Mouse (Mus musculus) brain, embryonic 14.5 days (tissue): ENCODE results near the gene Rubcn. TPM values are rescaled to one million over a fixed set of nuclear protein-coding genes. Genes with fewer than 3 reads are reported as not detected.

Experiments used
- DNase-seq: peaks from one replicate; pipeline ENCODE4 v3.0.0-alpha.2; 2011; ENCODE audit warnings: low read depth
- CTCF ChIP-seq: fragments of 200-500 bp; IDR thresholded peaks from 2 replicates; pipeline ENCODE4 v1.5.1; 2012; ENCODE audit warnings: inconsistent platforms, mild to moderate bottlenecking, moderate library complexity, borderline replicate concordance; ENCODE audit not compliant: insufficient read depth, insufficient read length; ENCODE audit errors: extremely low read depth
- POLR2A ChIP-seq: fragments of 200-500 bp; IDR thresholded peaks from 2 replicates; pipeline ENCODE4 v1.6.1; 2012; ENCODE audit warnings: mild to moderate bottlenecking, inconsistent platforms, borderline replicate concordance; ENCODE audit not compliant: poor library complexity, insufficient read depth, insufficient read length, severe bottlenecking; ENCODE audit errors: extremely low read depth
- polyA plus RNA-seq: library from polyadenylated mRNA; depleted of rRNA; stranded (reverse); fragments of >200 nt; gene quantifications from 2 replicates; pipeline ENCODE4 v1.2.3, GENCODE M21; 2012

Rubcn gene
- polyA plus RNA-seq, 1 experiment: 60.1 TPM

DNA sequence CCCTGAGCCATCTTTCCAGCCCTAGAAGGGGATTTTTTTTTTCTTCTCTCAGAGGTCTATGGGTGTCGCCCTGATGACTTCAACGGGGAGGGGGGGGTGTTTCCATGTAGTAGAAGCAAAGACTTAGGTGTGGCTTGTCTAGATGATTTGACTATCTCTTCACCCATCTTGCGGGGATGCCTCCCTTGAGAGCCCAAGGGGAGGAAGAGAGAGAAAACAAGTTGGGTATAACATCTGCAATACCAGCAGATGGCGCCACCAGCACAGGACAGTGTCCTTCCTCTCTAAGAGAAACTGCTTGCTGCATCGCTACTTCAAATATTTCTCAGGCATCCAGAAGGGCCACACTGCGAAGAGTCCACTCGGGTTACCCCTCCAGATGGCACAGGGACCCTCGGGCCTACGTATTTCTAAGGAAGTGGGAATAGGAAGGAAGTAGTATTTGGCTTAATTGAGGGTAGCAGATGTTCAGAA is 64.6 kb downstream of the Rubcn start:
- no peak for TF ChIP-seq POLR2A
- peak; percentile 90 for TF ChIP-seq CTCF
- peak; percentile 95 for DNase-seq

DNA sequence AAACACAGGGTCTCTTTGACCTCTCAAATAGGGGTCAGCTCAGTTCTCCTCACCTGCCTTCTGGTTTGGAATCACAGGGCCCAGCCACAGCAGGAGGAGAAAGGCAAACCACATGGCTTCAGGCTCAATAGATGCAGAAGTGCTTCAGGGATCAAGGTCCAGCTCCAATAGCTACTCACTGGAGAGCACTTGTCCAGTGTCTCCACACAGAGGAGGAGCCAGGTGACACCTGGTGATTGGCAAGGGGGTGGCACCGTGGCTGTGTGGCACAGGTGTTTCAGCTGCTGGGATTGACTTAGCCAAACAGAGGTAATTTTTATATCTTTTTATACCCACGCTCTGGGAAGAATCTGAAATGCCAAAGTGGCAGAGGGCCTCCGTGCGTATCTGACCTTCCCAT is 67.2 kb downstream of the Rubcn start, which contains the start of gene Smbd1:
Gene Smbd1 (minus strand): TSS at position 157 of the 400 bp plus-strand sequence.
- no peak for DNase-seq
- TF ChIP-seq POLR2A (no peak), CTCF (no peak)

DNA sequence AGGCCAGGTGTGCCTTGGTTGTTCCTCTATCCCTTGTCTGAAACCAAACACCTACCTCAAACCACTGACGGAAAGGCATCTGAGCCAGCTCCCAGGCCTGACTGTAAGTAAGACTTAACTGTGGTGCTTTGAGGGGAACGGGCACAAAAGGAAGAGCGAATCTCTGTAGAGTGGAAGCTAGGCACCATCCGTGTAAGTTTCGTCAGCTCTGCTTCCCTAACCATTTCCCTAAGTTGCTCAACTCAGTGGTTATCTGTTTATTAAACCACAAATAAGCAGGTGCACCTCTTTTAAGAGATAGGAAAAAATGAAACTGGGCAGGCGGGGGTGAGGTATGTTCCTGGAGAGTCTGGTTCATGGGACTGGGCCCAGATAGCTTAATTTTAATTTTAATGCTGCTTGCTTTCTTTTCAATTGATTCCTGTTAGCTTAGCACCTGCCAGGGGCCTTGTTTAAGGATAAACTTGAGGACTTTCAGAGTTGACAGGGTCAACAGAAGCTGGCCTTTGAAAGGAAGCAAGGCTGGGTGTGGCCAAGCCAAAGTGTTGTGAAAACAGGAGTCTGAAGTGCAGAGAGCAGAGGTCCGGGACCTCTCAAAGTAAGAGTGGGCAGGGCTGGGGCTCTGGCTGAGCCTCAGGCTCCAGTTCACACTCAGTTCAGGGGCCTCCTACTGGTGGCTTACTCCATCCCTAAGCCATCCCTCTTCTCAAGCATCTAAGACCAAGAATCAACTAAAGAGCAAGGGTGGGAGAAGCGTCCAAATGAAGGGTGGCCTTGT is 70.0 kb downstream of the Rubcn start:
- DNase-seq: no peak
- TF ChIP-seq CTCF (no peak), POLR2A (no peak)

DNA sequence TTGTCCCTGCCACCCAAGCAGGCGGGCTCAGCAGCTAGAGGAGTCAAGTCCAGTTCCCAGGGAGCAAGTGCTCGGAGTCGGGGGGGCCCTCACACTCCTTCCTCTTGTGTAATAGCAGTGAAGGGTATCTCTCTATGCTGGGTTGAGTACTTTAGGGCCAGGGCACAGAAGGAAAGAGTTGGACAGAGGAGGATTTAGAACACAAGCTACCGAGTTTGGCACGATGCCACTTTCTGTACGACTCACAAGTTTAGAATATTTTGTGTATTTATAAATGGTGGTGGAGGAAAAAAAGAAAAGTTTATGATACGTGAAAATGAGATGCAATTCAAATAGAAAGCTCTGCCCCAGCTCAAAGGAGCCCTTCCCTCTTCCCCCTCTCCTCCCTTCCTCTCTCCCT is 72.4 kb downstream of the Rubcn start:
- TF ChIP-seq POLR2A (no peak), CTCF (no peak)
- DNase-seq: no peak

DNA sequence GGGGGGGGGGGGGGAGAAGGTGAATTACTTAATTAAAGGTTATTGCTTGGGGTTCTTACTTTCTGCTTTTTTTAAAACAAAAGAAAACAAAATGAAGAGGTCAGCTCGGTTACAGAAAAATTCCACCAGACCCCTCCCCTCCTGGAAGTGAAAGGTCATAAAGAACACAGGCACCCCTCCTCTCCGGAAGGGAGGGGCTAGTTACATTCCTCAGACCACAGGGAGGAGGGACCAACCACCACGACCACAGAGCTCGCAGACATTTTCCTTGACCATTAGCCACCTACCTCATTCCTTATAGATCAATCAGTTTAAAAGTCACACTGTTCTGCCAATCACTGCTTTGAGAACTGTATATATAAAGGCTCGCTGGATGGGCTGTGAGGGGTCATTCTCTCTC is 73.7 kb downstream of the Rubcn start:
- no peak for TF ChIP-seq POLR2A
- no peak for DNase-seq

DNA sequence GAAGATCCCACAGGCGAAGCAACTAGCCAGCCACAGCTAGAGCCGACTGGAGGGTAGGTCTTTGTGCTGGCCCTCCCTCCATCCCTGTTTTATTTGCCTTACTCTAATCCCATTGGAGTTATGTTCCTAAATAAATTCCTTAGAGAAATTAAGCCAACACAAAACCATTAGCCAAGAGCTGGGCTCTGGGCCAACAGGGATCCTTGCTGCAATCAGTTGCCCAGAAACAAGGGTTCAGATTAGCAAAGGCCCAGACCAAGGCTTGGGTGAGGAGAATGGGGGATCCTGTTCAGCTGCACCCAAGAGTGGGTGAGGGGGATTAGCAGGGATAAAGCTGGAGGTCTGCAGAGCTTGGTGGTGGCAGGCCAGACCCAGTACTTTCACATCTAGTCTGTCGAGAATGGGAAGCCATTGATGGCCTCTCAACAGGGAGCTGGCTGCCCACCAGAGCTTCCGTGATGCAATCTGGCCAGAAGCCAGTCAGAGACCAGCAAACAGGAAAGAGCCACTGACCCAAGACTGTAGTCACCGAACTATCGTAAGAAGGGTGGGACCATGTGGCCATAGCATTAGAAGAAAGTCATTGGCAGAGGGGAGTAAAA is 74.2 kb downstream of the Rubcn start:
- DNase-seq: peak; percentile 94
- TF ChIP-seq CTCF (no peak), POLR2A (no peak)

DNA sequence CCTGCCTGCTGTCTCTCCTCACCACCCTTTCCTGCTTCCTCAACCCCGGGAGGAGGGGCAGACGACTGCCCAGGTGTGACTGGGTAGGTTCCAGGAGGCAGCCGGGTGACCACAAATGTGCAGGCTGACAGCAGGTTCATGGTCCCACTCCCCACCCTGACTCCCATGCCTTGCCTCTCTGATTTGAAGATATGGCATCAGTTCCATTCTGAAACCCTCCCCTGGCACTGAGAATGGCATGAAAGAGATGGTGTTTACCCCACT is 80.2 kb downstream of the Rubcn start, which contains the start of gene Muc20:
Gene Muc20 (minus strand): TSS at position 10 of the 264 bp plus-strand sequence.
- DNase-seq: no peak
- TF ChIP-seq CTCF: no peak
- no peak for TF ChIP-seq POLR2A

DNA sequence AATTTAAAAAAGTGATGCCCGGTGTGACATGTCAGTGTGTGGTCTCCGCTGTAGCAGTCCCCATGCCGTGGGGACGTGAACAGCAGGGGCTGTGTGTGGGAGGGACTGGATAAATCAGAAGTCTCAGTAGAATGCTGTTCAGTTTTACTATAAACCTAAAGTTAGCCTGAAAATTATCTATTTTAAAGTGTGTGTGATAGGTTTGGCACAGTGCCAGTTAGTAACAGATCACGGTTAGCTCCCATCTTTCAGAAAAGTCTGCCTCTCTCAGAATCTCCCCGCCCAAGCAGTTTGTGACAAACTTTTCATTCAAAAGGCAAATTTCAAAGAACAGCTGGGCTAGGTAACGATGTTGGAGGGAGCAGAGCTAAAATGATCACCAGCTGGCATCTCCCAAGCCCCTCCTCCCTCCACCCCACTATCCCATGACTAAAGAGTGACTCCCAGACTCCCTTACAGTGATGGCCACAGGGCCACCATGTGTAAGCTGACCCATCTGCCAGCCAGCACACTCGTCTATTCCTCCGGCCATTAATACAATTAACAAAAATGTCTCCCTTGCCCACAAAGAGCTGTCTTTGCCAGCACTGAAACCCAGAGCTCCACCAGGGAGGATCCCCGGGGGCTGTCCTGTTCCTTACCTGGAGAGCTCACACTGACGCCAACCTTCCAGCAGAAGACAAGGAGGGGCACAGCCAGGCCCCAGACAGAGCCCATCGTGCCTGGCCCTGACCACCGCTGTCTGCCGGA is 80.7 kb downstream of the Rubcn start:
- no peak for TF ChIP-seq POLR2A
- no peak for TF ChIP-seq CTCF
- no peak for DNase-seq

DNA sequence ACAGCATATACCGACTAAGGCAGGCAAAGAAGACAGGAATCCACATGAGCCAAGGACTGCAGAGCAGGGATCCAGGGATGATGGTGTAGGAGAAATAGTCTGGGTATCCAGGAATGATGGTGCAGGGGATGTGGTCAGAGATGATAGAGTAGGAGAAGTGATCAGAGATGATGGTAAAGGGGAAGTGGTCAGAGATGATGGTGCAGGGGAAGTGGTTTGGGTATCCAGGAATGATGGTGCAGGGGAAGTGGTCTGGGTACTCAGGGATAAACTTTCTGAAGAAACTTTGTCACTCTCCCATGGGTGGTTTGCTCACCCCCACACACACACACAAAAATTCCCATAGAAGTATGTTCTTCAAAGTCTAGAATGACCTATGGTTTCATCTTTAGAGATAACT is 82.4 kb downstream of the Rubcn start:
- TF ChIP-seq POLR2A (no peak), CTCF (no peak)
- DNase-seq: no peak

DNA sequence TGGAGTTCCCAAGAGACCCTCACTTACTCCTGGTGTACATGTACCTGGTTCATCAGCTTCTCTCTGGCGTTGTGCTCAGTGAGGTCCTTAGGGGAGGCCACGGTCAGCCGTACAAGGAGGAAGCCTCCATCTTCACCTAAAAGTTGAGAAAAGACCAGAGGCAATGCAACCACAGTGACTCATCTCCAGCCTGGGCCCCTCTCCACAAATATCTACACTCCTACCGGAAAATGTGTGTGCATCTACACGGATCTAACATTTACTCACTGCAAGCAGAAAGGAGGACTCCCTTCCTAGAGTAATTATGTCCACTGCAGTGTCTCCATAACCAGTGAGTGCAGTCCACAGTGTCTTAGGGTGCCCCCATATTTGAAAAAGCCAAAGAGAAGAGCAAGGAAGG is 87.5 kb downstream of the Rubcn start:
- TF ChIP-seq POLR2A (no peak), CTCF (no peak)

DNA sequence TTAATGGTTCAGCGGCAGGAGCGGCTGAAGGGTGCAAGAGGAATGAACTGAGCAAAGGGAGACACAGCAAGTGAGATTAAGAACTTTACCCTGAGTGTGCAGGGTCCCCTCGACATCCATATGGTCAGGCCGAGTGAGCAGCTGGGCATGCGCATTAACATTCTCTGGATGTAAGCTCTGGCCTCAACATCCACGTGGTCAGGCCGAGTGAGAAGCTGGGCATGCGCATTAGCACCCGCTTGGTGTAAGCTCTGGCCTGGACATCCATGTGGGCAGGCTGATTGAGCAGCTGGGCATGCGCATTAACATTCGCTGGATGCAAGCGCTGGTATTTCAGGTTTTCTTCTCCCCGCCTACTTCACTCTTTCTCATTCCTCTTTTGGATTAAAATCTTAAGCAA is 92.7 kb downstream of the Rubcn start:
- DNase-seq: peak; percentile 86
- TF ChIP-seq POLR2A: no peak
- TF ChIP-seq CTCF: no peak

More for the DNA sequence above, 87.5 kb downstream of the Rubcn start:
- no peak for DNase-seq
